Mouse (Mus musculus) lung, adult 2 months (tissue): Measurements from ENCODE around the gene Traf1.

Experiments used
- CTCF ChIP-seq: fragments of 200-500 bp; IDR thresholded peaks from 2 replicates; pipeline ENCODE4 v1.5.1; 2011; ENCODE audit warnings: mild to moderate bottlenecking, low read length, control low read depth; ENCODE audit not compliant: insufficient read depth
- POLR2A ChIP-seq: fragments of 200-500 bp; IDR thresholded peaks from 2 replicates; pipeline ENCODE4 v1.6.1; 2011; ENCODE audit warnings: low read depth, mild to moderate bottlenecking, control low read depth, low read length, borderline replicate concordance; ENCODE audit errors: extremely low read depth

- TF ChIP-seq CTCF, result no peak
- no peak for TF ChIP-seq POLR2A
Observed at GRCm38 (mm10) chr2:34951469-34951868, 10.1 kb downstream of the Traf1 start.
